Mouse (Mus musculus) testis, postnatal 14 days (tissue): ENCODE data around the gene Zbtb40.

Experiments used
- DNase-seq: peaks from one replicate; pipeline ENCODE4 v3.0.0; 2021; ENCODE audit warnings: low spot score

Zbtb40 gene

GRCm38 (mm10) chr4:136970939-136971338, 77.7 kb downstream of the Zbtb40 start:
- DNase-seq, result no peak

GRCm38 (mm10) chr4:136969503-136970276, 78.9 kb downstream of the Zbtb40 start:
- DNase-seq, result no peak

GRCm38 (mm10) chr4:136969096-136969495, 79.5 kb downstream of the Zbtb40 start:
- DNase-seq, result no peak

- DNase-seq, result no peak
Observed at GRCm38 (mm10) chr4:136967511-136967910, 81.1 kb downstream of the Zbtb40 start.

GRCm38 (mm10) chr4:136966493-136967390, 81.9 kb downstream of the Zbtb40 start:
- no peak for DNase-seq

- no peak for DNase-seq
Observed at GRCm38 (mm10) chr4:136964990-136965421, 83.6 kb downstream of the Zbtb40 start.

- DNase-seq, result no peak
Observed at GRCm38 (mm10) chr4:136962447-136962846, 86.2 kb downstream of the Zbtb40 start.

GRCm38 (mm10) chr4:136961642-136962285, 86.8 kb downstream of the Zbtb40 start:
- no peak for DNase-seq

- DNase-seq, result no peak
Observed at GRCm38 (mm10) chr4:136960581-136960980, 88.0 kb downstream of the Zbtb40 start.

- DNase-seq, result no peak
Observed at GRCm38 (mm10) chr4:136960068-136960467, 88.5 kb downstream of the Zbtb40 start.

- no peak for DNase-seq
Observed at GRCm38 (mm10) chr4:136956751-136957446, 91.7 kb downstream of the Zbtb40 start, which contains the start of gene Epha8. Gene Epha8, minus strand, starts transcription at chr4:136956816.

- no peak for DNase-seq
Observed at GRCm38 (mm10) chr4:136954562-136954961, 94.0 kb downstream of the Zbtb40 start.

GRCm38 (mm10) chr4:136949266-136949989, 99.2 kb downstream of the Zbtb40 start:
- no peak for DNase-seq

GRCm38 (mm10) chr4:136945397-136945796, 103.2 kb downstream of the Zbtb40 start:
- no peak for DNase-seq

- DNase-seq, result no peak
Observed at GRCm38 (mm10) chr4:136944558-136945350, 103.8 kb downstream of the Zbtb40 start.

- DNase-seq, result no peak
Observed at GRCm38 (mm10) chr4:136943175-136943574, 105.4 kb downstream of the Zbtb40 start.

- no peak for DNase-seq
Observed at GRCm38 (mm10) chr4:136942761-136943160, 105.8 kb downstream of the Zbtb40 start.

GRCm38 (mm10) chr4:136937935-136938334, 110.7 kb downstream of the Zbtb40 start:
- no peak for DNase-seq

- no peak for DNase-seq
Observed at GRCm38 (mm10) chr4:136937344-136937743, 111.3 kb downstream of the Zbtb40 start.
